Mouse (Mus musculus): ENCODE results near the gene Zfp94. TPM values are rescaled to one million over a fixed set of nuclear protein-coding genes. Genes with fewer than 3 reads are reported as not detected.

Gene Zfp94
- polyA plus RNA-seq (2014; fragmentation: Nextera tagmentation; extraction: Ambion mirVana) = 18.9 and 19.2 TPM in 2 replicates

- Histone ChIP-seq H3K27me3 (ENCODE audit: control insufficient read depth, insufficient read depth, low read length) (no peaks in the 10 kb centered on the region), H3K27ac (replicated peaks; ENCODE audit: low read depth, low read length) (peak within 1 kb of the TSS; percentile 77), H3K36me3 (ENCODE audit: control insufficient read depth, insufficient read depth, low read length) (peaks cover 10% of the 10 kb centered on the region), H3K4me3 (replicated peaks; ENCODE audit: low read depth, low read length) (peak within 1 kb of the TSS; percentile 62), H3K9me3 (ENCODE audit: control insufficient read depth, low read length) (no peaks in the 10 kb centered on the region), H3K4me2 (ENCODE audit: low read length) (peak within 1 kb of the TSS; percentile 80), H3K4me1 (ENCODE audit: control insufficient read depth, insufficient read depth, low read length) (peaks cover 5% of the 10 kb centered on the region), H3K9ac (replicated peaks; ENCODE audit: low read length) (peak within 1 kb of the TSS; percentile 90)
- ATAC-seq (ENCODE audit: low FRiP score, low TSS enrichment) (peak; percentile 95), DNase-seq (peak; percentile 99)
- under 1% methylated on average over 33 of the region's 33 CpGs for WGBS
Observed at GRCm38 (mm10) chr7:24316567-24317092, at the start of gene Zfp94. Zfp94 (minus strand) TSS chr7:24316666.

- Histone ChIP-seq H3K4me3 (replicated peaks; ENCODE audit: low read depth, low read length) (no peak overlapping the region), H3K27me3 (ENCODE audit: control insufficient read depth, insufficient read depth, low read length) (no peaks in the 10 kb centered on the region), H3K36me3 (ENCODE audit: control insufficient read depth, insufficient read depth, low read length) (no peaks in the 10 kb centered on the region), H3K9ac (replicated peaks; ENCODE audit: low read length) (0 out of 2 replicates have a peak overlapping the region, but pooled peaks have one; percentile 12), H3K4me2 (ENCODE audit: low read length) (no peak overlapping the region), H3K27ac (replicated peaks; ENCODE audit: low read depth, low read length) (no peak overlapping the region), H3K9me3 (ENCODE audit: control insufficient read depth, low read length) (no peaks in the 10 kb centered on the region), H3K4me1 (ENCODE audit: control insufficient read depth, insufficient read depth, low read length) (no peaks in the 10 kb centered on the region)
- peak; percentile 38; the same call in 1 of the 2 replicates for ATAC-seq (ENCODE audit: low FRiP score, low TSS enrichment)
- WGBS = 81% methylated on average over 5 of the region's 5 CpGs
- DNase-seq = no peak
Observed at GRCm38 (mm10) chr7:24365258-24366014, 49.0 kb upstream of the Zfp94 start.

- ATAC-seq (ENCODE audit: low FRiP score, low TSS enrichment) (peak; percentile 70; the same call in 1 of the 2 replicates), DNase-seq (peak; percentile 94)
- WGBS = 24% methylated on average over 10 of the region's 10 CpGs
- Histone ChIP-seq H3K36me3 (ENCODE audit: control insufficient read depth, insufficient read depth, low read length) (no peaks in the 10 kb centered on the region), H3K9me3 (ENCODE audit: control insufficient read depth, low read length) (no peaks in the 10 kb centered on the region), H3K27ac (replicated peaks; ENCODE audit: low read depth, low read length) (no peak overlapping the region), H3K4me2 (ENCODE audit: low read length) (no peak overlapping the region), H3K4me3 (replicated peaks; ENCODE audit: low read depth, low read length) (no peak overlapping the region), H3K27me3 (ENCODE audit: control insufficient read depth, insufficient read depth, low read length) (no peaks in the 10 kb centered on the region), H3K4me1 (ENCODE audit: control insufficient read depth, insufficient read depth, low read length) (no peaks in the 10 kb centered on the region), H3K9ac (replicated peaks; ENCODE audit: low read length) (0 out of 2 replicates have a peak overlapping the region, but pooled peaks have one; percentile 12)
Observed at GRCm38 (mm10) chr7:24364827-24365226, 48.4 kb upstream of the Zfp94 start.

GRCm38 (mm10) chr7:24363228-24363627, 46.8 kb upstream of the Zfp94 start:
- no peaks in the 10 kb centered on the region for H3K27me3 ChIP-seq (ENCODE audit: control insufficient read depth, insufficient read depth, low read length)
- ATAC-seq (ENCODE audit: low FRiP score, low TSS enrichment) = no peak
- WGBS = 26% methylated on average over 6 of the region's 7 CpGs

DNA sequence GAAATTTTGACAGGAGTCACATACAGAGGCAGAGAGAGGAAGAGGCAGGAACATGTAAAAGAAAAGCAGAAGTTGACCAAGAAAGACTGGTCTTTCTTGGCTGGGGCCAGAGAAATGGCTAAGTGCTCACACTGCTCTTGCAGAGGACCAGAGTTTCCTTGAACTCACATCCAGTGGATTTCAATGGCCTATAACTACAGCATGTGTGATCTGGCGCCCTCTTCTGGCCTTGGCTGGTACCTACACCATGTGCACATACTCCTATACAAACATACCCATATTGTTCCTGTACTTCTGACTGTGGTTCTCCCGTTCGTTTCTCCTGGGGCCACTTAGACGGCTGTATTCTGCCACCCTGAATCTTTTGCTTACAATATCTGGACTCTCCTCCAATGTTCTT, 44.5 kb upstream of the Zfp94 start:
- no peak overlapping the region for H3K4me3 ChIP-seq (replicated peaks; ENCODE audit: low read depth, low read length)
- no peaks in the 10 kb centered on the region; the same call in 1 of the 2 replicates for H3K9me3 ChIP-seq (ENCODE audit: control insufficient read depth, low read length)
- no peaks in the 10 kb centered on the region for H3K36me3 ChIP-seq (ENCODE audit: control insufficient read depth, insufficient read depth, low read length)
- H3K4me2 ChIP-seq (ENCODE audit: low read length) = no peak overlapping the region
- 69% methylated on average over 4 of the region's 4 CpGs for WGBS
- H3K27ac ChIP-seq (replicated peaks; ENCODE audit: low read depth, low read length) = no peak overlapping the region
- no peak for ATAC-seq (ENCODE audit: low FRiP score, low TSS enrichment)
- no peak for DNase-seq
- no peak overlapping the region for H3K9ac ChIP-seq (replicated peaks; ENCODE audit: low read length)
- H3K4me1 ChIP-seq (ENCODE audit: control insufficient read depth, insufficient read depth, low read length) = no peaks in the 10 kb centered on the region
- H3K27me3 ChIP-seq (ENCODE audit: control insufficient read depth, insufficient read depth, low read length) = no peaks in the 10 kb centered on the region

More at GRCm38 (mm10) chr7:24363228-24363627, 46.8 kb upstream of the Zfp94 start:
- H3K4me1 ChIP-seq (ENCODE audit: control insufficient read depth, insufficient read depth, low read length) = no peaks in the 10 kb centered on the region
- H3K4me3 ChIP-seq (replicated peaks; ENCODE audit: low read depth, low read length) = no peak overlapping the region
- H3K9ac ChIP-seq (replicated peaks; ENCODE audit: low read length) = no peak overlapping the region
- no peak overlapping the region for H3K27ac ChIP-seq (replicated peaks; ENCODE audit: low read depth, low read length)
- no peak overlapping the region for H3K4me2 ChIP-seq (ENCODE audit: low read length)
- H3K9me3 ChIP-seq (ENCODE audit: control insufficient read depth, low read length) = no peaks in the 10 kb centered on the region
- DNase-seq = peak; percentile 59
- no peaks in the 10 kb centered on the region for H3K36me3 ChIP-seq (ENCODE audit: control insufficient read depth, insufficient read depth, low read length)

DNA sequence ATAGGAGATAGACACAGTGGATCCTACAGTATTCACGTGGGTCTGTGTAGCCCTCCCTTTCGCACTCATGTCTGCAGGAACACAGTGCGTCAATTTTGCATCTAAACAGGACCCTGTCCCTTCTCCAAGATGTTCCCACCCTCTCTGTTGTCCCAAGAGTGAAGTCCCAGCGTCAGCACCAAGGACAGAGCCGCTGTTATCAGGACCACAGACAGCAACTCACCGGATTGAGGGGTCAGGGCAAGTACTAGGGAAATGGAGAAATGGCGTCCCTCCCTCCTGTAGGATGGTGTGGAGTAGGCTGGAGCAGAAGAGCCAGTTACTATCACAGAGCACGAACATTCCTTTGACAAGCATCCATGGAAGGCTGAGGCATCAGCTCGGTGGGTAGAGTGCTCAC, 42.8 kb upstream of the Zfp94 start:
- WGBS = 32% methylated on average over 9 of the region's 9 CpGs

GRCm38 (mm10) chr7:24357899-24358298, 41.4 kb upstream of the Zfp94 start:
- no peak for ATAC-seq (ENCODE audit: low FRiP score, low TSS enrichment)
- Histone ChIP-seq H3K4me2 (ENCODE audit: low read length) (no peak overlapping the region), H3K4me1 (ENCODE audit: control insufficient read depth, insufficient read depth, low read length) (no peaks in the 10 kb centered on the region), H3K27ac (replicated peaks; ENCODE audit: low read depth, low read length) (no peak overlapping the region), H3K9ac (replicated peaks; ENCODE audit: low read length) (no peak overlapping the region), H3K27me3 (ENCODE audit: control insufficient read depth, insufficient read depth, low read length) (no peaks in the 10 kb centered on the region), H3K36me3 (ENCODE audit: control insufficient read depth, insufficient read depth, low read length) (no peaks in the 10 kb centered on the region), H3K4me3 (replicated peaks; ENCODE audit: low read depth, low read length) (no peak overlapping the region), H3K9me3 (ENCODE audit: control insufficient read depth, low read length) (no peaks in the 10 kb centered on the region; the same call in 1 of the 2 replicates)
- no peak for DNase-seq
- 52% methylated on average over 4 of the region's 4 CpGs for WGBS

More for the DNA sequence above, 42.8 kb upstream of the Zfp94 start:
- Histone ChIP-seq H3K4me1 (ENCODE audit: control insufficient read depth, insufficient read depth, low read length) (no peaks in the 10 kb centered on the region), H3K27me3 (ENCODE audit: control insufficient read depth, insufficient read depth, low read length) (no peaks in the 10 kb centered on the region), H3K4me3 (replicated peaks; ENCODE audit: low read depth, low read length) (no peak overlapping the region), H3K9ac (replicated peaks; ENCODE audit: low read length) (no peak overlapping the region), H3K9me3 (ENCODE audit: control insufficient read depth, low read length) (no peaks in the 10 kb centered on the region; the same call in 1 of the 2 replicates), H3K4me2 (ENCODE audit: low read length) (no peak overlapping the region), H3K27ac (replicated peaks; ENCODE audit: low read depth, low read length) (no peak overlapping the region), H3K36me3 (ENCODE audit: control insufficient read depth, insufficient read depth, low read length) (no peaks in the 10 kb centered on the region)
- ATAC-seq (ENCODE audit: low FRiP score, low TSS enrichment) = no peak
- no peak for DNase-seq

- no peak for DNase-seq
- Histone ChIP-seq H3K4me2 (ENCODE audit: low read length) (no peak overlapping the region), H3K27ac (replicated peaks; ENCODE audit: low read depth, low read length) (no peak overlapping the region)
Observed at GRCm38 (mm10) chr7:24356081-24356480, 39.6 kb upstream of the Zfp94 start.

More at GRCm38 (mm10) chr7:24356081-24356480, 39.6 kb upstream of the Zfp94 start:
- ATAC-seq (ENCODE audit: low FRiP score, low TSS enrichment) = no peak
- Histone ChIP-seq H3K27me3 (ENCODE audit: control insufficient read depth, insufficient read depth, low read length) (no peaks in the 10 kb centered on the region), H3K36me3 (ENCODE audit: control insufficient read depth, insufficient read depth, low read length) (no peaks in the 10 kb centered on the region), H3K9me3 (ENCODE audit: control insufficient read depth, low read length) (no peaks in the 10 kb centered on the region; the same call in 1 of the 2 replicates), H3K4me3 (replicated peaks; ENCODE audit: low read depth, low read length) (no peak overlapping the region), H3K4me1 (ENCODE audit: control insufficient read depth, insufficient read depth, low read length) (no peaks in the 10 kb centered on the region), H3K9ac (replicated peaks; ENCODE audit: low read length) (no peak overlapping the region)
- 82% methylated on average over 10 of the region's 10 CpGs for WGBS

Measured in midbrain, embryonic 14.5 days (tissue).